Mouse (Mus musculus) ES-E14 (cell line): ENCODE measurements at regions not wholly inside any gene's neighbourhood (a gene's known extent, or its start where the extent isn't known, plus 50 kb on each side); places are given as distances from the start of the nearest gene placed in this dataset.

Experiments
- CHD2 ChIP-seq: IDR thresholded peaks from 2 replicates; pipeline ENCODE4 v1.6.1; 2014; ENCODE audit warnings: mild to moderate bottlenecking, low read depth, low read length, inconsistent platforms
- HCFC1 ChIP-seq: IDR thresholded peaks from 2 replicates; pipeline ENCODE4 v1.6.1; 2012; ENCODE audit warnings: low read length, inconsistent platforms, borderline replicate concordance; ENCODE audit not compliant: insufficient read depth
- MAFK ChIP-seq: IDR thresholded peaks from 2 replicates; pipeline ENCODE4 v1.6.1; 2014; ENCODE audit warnings: mild to moderate bottlenecking, low read depth, low read length, inconsistent platforms; ENCODE audit not compliant: insufficient read depth
- ZC3H11A ChIP-seq: IDR thresholded peaks from 2 replicates; pipeline ENCODE4 v1.6.1; 2012; ENCODE audit warnings: low read depth, mild to moderate bottlenecking, inconsistent platforms, low read length, borderline replicate concordance
- ZNF384 ChIP-seq: IDR thresholded peaks from 2 replicates; pipeline ENCODE4 v1.6.1; 2012; ENCODE audit warnings: low read depth, low read length, inconsistent platforms

- TF ChIP-seq HCFC1: no peak
- TF ChIP-seq MAFK: no peak
- TF ChIP-seq ZNF384: no peak
- no peak for TF ChIP-seq CHD2
- no peak for TF ChIP-seq ZC3H11A
These were observed 145.3 kb downstream of the Bmp7 start for GRCm38 (mm10) chr2:172794771-172795170.
